Mouse (Mus musculus): ENCODE data around the gene Mmp8. TPM values are rescaled to one million over a fixed set of nuclear protein-coding genes. Genes with fewer than 3 reads are reported as not detected.

The Mmp8 gene
- polyA plus RNA-seq, 1 experiment: not detected

DNA sequence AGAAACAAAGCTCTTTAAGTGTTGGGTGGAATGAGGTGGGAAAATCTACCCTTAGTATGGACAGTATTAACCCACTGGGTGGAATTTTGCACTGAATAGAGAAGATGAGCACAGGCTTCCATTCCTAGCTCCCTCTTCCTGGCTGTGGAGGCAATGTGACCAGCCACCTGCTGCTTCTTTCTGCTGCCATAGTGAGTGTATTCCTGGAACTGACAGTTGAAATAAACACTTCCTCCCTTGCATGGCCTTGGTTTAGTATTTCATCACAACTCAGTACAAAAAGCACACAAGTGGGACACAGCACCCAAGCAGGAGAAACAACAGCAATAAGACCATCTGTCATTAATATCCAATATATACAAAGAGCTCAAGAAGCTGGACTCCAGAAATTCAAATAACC lies 6.3 kb upstream of the Mmp8 start:
- no peak for TF ChIP-seq GATA1 (IDR thresholded peaks at IDR 0.05; ENCODE audit: low read length)
- TF ChIP-seq TAL1 (IDR thresholded peaks at IDR 0.05; ENCODE audit: low read length): no peak
- no peaks in the 10 kb centered on the region for H3K4me1 ChIP-seq (ENCODE audit: control insufficient read depth)
- H3K4me3 ChIP-seq (replicated peaks): no peak overlapping the region
- H3K36me3 ChIP-seq (ENCODE audit: control insufficient read depth): no peaks in the 10 kb centered on the region
- H3K9me3 ChIP-seq (ENCODE audit: control insufficient read depth, low read length): no peaks in the 10 kb centered on the region
- no peaks in the 10 kb centered on the region for H3K27me3 ChIP-seq (ENCODE audit: control insufficient read depth)

DNA sequence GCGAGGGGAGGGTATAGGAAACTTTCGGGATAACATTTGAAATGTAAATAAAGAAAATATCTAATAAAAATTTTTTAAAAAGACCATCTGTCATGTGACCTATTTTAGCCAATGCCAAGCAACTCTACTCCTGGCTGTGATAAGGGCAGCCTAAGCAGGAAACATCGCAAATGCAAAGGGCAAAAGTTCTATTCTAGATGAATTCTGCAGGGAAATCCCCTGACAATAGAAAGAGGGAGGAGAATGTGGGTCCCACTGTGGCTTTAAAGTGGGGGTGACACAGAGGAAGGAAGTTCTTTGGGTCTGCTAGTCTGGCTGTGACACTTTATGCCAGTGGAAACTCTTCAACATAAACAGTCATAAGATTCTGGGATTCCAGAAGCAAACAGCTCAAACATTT lies 4.7 kb upstream of the Mmp8 start:
- Histone ChIP-seq H3K4me3 (replicated peaks) (no peak overlapping the region), H3K4me1 (ENCODE audit: control insufficient read depth) (no peaks in the 10 kb centered on the region), H3K27me3 (ENCODE audit: control insufficient read depth) (no peaks in the 10 kb centered on the region), H3K36me3 (ENCODE audit: control insufficient read depth) (no peaks in the 10 kb centered on the region), H3K9me3 (ENCODE audit: control insufficient read depth, low read length) (no peaks in the 10 kb centered on the region)
- TF ChIP-seq TAL1 (IDR thresholded peaks at IDR 0.05; ENCODE audit: low read length) (no peak), GATA1 (IDR thresholded peaks at IDR 0.05; ENCODE audit: low read length) (no peak)

DNA sequence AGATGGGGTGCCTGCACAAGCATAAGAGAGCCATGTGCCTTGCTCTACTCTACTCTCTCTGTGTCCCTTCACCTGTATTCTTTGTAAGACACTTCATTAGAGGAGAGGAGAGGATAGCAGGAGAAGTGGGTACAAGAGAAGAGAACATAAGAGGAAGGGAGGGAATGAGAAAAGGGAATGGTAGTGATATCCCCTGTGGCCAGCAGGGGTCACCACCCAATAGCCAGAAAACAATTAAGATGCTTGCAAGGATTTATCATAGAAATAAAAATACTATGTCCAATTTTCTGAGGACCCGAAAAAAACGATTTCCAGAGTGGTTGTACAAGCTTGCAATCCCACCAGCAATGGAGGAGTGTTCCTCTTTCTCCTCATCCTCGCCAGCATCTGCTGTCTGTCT lies 3.9 kb upstream of the Mmp8 start:
- Histone ChIP-seq H3K36me3 (ENCODE audit: control insufficient read depth) (no peaks in the 10 kb centered on the region), H3K4me1 (ENCODE audit: control insufficient read depth) (no peaks in the 10 kb centered on the region), H3K4me3 (replicated peaks) (no peak overlapping the region), H3K27me3 (ENCODE audit: control insufficient read depth) (no peaks in the 10 kb centered on the region), H3K9me3 (ENCODE audit: control insufficient read depth, low read length) (no peaks in the 10 kb centered on the region)
- TF ChIP-seq GATA1 (IDR thresholded peaks at IDR 0.05; ENCODE audit: low read length): no peak
- TF ChIP-seq TAL1 (IDR thresholded peaks at IDR 0.05; ENCODE audit: low read length): no peak

DNA sequence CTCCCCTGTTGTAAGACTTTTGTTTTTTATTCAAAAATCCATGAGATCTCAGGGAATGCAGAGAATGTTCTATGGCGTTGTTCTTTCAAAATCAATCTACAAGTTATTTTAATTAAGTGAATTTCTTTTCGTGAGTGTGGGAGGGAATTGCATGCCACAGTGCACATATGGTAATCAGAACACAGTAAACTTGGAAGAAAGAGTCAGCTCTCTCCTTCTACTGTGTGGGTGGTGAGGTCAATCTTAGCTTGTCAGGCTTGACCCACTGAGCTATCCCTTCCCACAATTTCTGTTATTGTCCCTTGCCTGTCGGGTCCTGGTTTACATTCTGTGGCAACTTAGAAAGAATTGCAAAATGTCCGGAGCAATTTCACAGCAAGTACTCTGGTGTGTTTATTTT lies 1.8 kb downstream of the Mmp8 start:
- Histone ChIP-seq H3K9me3 (ENCODE audit: control insufficient read depth, low read length) (no peaks in the 10 kb centered on the region), H3K4me1 (ENCODE audit: control insufficient read depth) (no peaks in the 10 kb centered on the region), H3K27me3 (ENCODE audit: control insufficient read depth) (no peaks in the 10 kb centered on the region), H3K4me3 (replicated peaks) (no peak overlapping the region), H3K36me3 (ENCODE audit: control insufficient read depth) (no peaks in the 10 kb centered on the region)
- TF ChIP-seq GATA1 (IDR thresholded peaks at IDR 0.05; ENCODE audit: low read length) (no peak), TAL1 (IDR thresholded peaks at IDR 0.05; ENCODE audit: low read length) (no peak)

DNA sequence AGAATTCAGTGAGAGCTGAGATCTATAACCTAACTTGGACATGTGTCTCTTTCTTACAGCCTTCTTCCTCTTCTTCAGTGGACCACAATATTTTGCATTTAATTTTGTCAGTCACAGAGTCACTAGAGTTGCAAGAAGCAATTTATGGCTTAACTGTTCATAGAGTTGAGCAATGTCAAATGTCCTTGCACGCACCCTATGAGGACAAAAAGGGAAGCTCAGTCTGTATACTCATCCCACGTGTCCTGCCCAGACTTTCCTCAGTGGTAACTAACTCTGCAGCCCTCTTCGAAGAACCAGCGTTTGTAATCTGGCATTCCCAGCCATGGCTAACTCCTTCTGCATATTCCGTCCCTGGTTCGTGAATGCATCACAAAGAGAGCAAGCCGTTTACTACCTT lies 9.1 kb downstream of the Mmp8 start:
- H3K27me3 ChIP-seq (ENCODE audit: control insufficient read depth): no peaks in the 10 kb centered on the region
- H3K4me1 ChIP-seq (ENCODE audit: control insufficient read depth): peaks cover 11% of the 10 kb centered on the region
- H3K36me3 ChIP-seq (ENCODE audit: control insufficient read depth): no peaks in the 10 kb centered on the region
- no peaks in the 10 kb centered on the region for H3K9me3 ChIP-seq (ENCODE audit: control insufficient read depth, low read length)
- H3K4me3 ChIP-seq (replicated peaks): no peak overlapping the region
- TF ChIP-seq GATA1 (IDR thresholded peaks at IDR 0.05; ENCODE audit: low read length) (no peak), TAL1 (IDR thresholded peaks at IDR 0.05; ENCODE audit: low read length) (no peak)

DNA sequence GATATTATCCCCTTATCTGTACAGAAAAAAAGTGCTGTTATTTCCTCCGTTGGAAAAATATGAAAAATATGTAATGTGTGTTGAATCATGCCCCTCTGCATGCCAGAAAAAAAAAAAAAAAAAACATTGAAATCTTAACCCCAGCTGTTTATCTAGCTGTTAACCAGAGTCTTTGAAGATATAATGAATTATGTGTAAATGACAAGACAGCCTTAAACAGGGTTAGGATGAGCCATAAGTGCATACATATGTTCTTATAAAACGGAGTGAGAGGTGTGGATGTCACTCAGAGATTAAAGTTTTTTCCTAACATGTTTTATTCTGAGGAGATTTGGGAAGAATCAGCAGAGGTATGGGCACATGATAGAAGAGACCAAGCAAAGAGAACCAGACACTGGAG lies 9.7 kb downstream of the Mmp8 start:
- Histone ChIP-seq H3K4me1 (ENCODE audit: control insufficient read depth) (peaks cover 11% of the 10 kb centered on the region), H3K4me3 (replicated peaks) (no peak overlapping the region), H3K9me3 (ENCODE audit: control insufficient read depth, low read length) (no peaks in the 10 kb centered on the region), H3K27me3 (ENCODE audit: control insufficient read depth) (no peaks in the 10 kb centered on the region), H3K36me3 (ENCODE audit: control insufficient read depth) (no peaks in the 10 kb centered on the region)
- no peak for TF ChIP-seq TAL1 (IDR thresholded peaks at IDR 0.05; ENCODE audit: low read length)
- no peak for TF ChIP-seq GATA1 (IDR thresholded peaks at IDR 0.05; ENCODE audit: low read length)

DNA sequence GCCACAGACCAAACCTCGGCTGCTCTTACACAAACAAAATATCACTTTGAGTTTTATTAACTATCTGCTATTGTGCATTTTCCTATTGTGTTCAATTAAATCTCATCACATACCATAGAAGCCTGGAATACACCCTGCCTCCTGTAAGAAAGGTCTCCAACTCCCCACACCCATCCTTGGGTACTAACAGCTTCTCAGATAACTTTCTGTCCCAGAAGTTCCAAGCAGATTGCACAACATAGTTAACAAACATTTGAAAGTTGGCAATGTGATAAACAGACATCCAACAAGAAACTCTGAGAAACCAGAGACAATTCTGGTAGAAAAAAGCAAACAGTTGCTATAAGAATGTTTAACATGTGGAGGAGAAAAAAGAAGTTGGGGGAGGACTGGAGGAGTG lies 12.2 kb downstream of the Mmp8 start:
- H3K4me3 ChIP-seq (replicated peaks): no peak overlapping the region

DNA sequence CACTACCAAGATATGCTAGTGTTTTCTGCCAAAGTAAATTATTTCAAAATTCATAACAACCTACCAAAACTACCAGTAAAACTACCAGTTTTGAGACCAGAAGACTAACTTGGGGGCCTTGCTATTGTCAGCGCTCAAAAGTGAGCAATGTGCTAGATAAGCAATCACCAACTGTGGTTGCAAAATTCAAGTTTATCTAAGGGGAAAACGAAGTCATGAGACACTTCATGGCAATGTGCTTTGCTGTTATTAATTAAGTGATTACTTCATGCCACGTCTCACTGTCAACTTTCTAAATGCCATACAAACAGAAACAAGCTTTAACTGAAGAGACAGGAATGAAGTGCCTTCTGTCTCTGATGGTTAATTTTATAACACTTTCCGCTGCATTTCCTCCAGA lies 12.9 kb downstream of the Mmp8 start, which contains the start of gene Mmp27:
Mmp27 (plus strand) TSS at position 235 of the 400 bp plus-strand sequence.
- TF ChIP-seq GATA1 (IDR thresholded peaks at IDR 0.05; ENCODE audit: low read length) (no peak), TAL1 (IDR thresholded peaks at IDR 0.05; ENCODE audit: low read length) (no peak)
- Histone ChIP-seq H3K36me3 (ENCODE audit: control insufficient read depth) (no peaks in the 10 kb centered on the region), H3K4me3 (replicated peaks) (no peak within 1 kb of the TSS), H3K9me3 (ENCODE audit: control insufficient read depth, low read length) (no peaks in the 10 kb centered on the region), H3K4me1 (ENCODE audit: control insufficient read depth) (peaks cover 11% of the 10 kb centered on the region), H3K27me3 (ENCODE audit: control insufficient read depth) (no peaks in the 10 kb centered on the region)

More for the DNA sequence above, 12.2 kb downstream of the Mmp8 start:
- Histone ChIP-seq H3K4me1 (ENCODE audit: control insufficient read depth) (peaks cover 11% of the 10 kb centered on the region), H3K27me3 (ENCODE audit: control insufficient read depth) (no peaks in the 10 kb centered on the region), H3K36me3 (ENCODE audit: control insufficient read depth) (no peaks in the 10 kb centered on the region), H3K9me3 (ENCODE audit: control insufficient read depth, low read length) (no peaks in the 10 kb centered on the region)
- TF ChIP-seq TAL1 (IDR thresholded peaks at IDR 0.05; ENCODE audit: low read length) (no peak), GATA1 (IDR thresholded peaks at IDR 0.05; ENCODE audit: low read length) (no peak)

DNA sequence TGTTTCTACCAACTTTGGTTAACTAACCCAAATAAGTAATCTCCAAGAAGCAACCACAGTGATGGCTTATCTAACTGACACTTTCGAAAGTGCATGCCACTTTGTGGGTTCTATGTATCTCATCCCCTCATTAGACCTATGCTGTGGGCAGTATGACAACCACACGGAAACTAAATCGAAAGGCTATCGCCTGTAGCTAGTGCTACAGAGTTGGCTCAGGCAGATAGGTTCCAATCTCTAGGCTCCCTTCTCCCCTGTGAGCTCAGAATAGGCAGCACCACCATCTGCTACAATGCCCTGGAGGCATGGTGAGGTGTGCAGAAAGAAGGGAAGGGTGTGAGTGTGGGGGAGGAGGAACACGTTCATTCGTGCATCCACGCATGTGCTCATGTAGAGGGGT lies 13.9 kb downstream of the Mmp8 start:
- Histone ChIP-seq H3K4me1 (ENCODE audit: control insufficient read depth) (peaks cover 11% of the 10 kb centered on the region), H3K9me3 (ENCODE audit: control insufficient read depth, low read length) (no peaks in the 10 kb centered on the region), H3K27me3 (ENCODE audit: control insufficient read depth) (no peaks in the 10 kb centered on the region), H3K36me3 (ENCODE audit: control insufficient read depth) (no peaks in the 10 kb centered on the region), H3K4me3 (replicated peaks) (no peak overlapping the region)
- TF ChIP-seq GATA1 (IDR thresholded peaks at IDR 0.05; ENCODE audit: low read length): no peak
- TF ChIP-seq TAL1 (IDR thresholded peaks at IDR 0.05; ENCODE audit: low read length): no peak

DNA sequence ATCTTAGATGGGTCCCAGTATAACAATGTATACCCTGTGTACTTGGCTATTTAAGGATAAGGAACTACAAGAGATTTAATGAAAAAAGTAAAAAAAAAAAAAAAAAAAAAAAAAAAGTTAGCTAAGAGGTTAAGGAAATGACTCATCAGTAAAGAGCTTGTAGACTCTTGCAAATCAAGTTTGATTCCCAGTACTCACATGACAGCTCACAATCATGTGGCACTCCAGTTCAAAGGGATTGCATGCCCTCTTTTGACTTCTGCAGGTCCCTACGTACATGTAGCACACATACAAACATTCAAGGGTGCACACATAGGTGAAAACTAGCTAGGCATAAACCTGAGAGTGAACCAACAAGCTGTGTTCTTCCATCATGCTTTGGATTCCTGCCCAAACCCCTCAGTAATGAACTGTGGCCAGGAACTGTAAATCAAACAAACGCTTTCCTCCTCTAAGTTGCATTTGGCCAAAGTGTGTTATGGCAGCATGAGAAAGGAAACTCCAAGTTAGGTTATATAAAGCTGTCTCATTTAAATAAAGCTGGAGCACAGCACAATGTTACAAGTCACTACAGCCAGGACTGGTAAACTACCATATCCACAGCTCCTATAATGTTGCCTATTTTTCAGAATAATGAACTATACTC lies 14.5 kb downstream of the Mmp8 start:
- Histone ChIP-seq H3K36me3 (ENCODE audit: control insufficient read depth) (no peaks in the 10 kb centered on the region), H3K4me1 (ENCODE audit: control insufficient read depth) (peaks cover 11% of the 10 kb centered on the region), H3K9me3 (ENCODE audit: control insufficient read depth, low read length) (no peaks in the 10 kb centered on the region), H3K27me3 (ENCODE audit: control insufficient read depth) (no peaks in the 10 kb centered on the region), H3K4me3 (replicated peaks) (no peak overlapping the region)
- TF ChIP-seq TAL1 (IDR thresholded peaks at IDR 0.05; ENCODE audit: low read length): no peak
- no peak for TF ChIP-seq GATA1 (IDR thresholded peaks at IDR 0.05; ENCODE audit: low read length)

Measured in erythroblast, embryonic 14.5 days (primary cell).